Mouse (Mus musculus): ENCODE data around the gene Lrrtm3. TPM values are rescaled to one million over a fixed set of nuclear protein-coding genes. Genes with fewer than 3 reads are reported as not detected.

Lrrtm3 gene
- polyA plus RNA-seq, 1 experiment: 73.6 TPM

DNA sequence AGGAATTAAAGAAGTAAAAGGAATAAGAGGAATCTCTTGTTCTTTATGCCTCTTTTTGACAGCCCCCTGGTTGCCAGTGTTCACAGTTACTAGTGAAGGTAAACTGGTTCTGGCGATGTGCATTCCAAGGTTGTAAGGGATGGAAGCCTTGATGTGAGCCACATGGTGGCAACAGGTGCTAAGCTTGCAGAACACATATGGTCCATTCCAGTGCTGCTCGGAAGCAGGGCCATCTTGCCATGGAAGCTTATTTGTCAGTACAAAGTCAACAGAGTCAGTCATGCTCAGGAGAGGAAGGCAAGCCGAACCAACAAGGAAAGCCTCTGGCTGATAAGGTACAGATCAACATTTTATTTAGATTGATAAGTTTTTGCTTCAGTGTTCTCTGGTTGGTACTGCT, 7.7 kb downstream of the Lrrtm3 start:
- Histone ChIP-seq H3K4me1 (ENCODE audit: control insufficient read depth, insufficient read depth, low read length) (peaks cover 16% of the 10 kb centered on the region; the same call in 1 of the 2 replicates), H3K4me3 (replicated peaks; ENCODE audit: insufficient read depth, low read depth, low read length) (peak overlapping the region; percentile 48), H3K27ac (ENCODE audit: insufficient read depth, low read length) (no peak overlapping the region), H3K27me3 (ENCODE audit: control insufficient read depth, insufficient read depth, low read length) (no peaks in the 10 kb centered on the region)
- TF ChIP-seq CTCF (IDR thresholded peaks at IDR 0.05; ENCODE audit: borderline replicate concordance, insufficient read depth, low read depth, low read length): no peak
- TF ChIP-seq POLR2A (IDR thresholded peaks at IDR 0.05; ENCODE audit: borderline replicate concordance, insufficient read depth, low read length): no peak
- DNase-seq: no peak
- 21% methylated on average over 3 of the region's 3 CpGs for WGBS

DNA sequence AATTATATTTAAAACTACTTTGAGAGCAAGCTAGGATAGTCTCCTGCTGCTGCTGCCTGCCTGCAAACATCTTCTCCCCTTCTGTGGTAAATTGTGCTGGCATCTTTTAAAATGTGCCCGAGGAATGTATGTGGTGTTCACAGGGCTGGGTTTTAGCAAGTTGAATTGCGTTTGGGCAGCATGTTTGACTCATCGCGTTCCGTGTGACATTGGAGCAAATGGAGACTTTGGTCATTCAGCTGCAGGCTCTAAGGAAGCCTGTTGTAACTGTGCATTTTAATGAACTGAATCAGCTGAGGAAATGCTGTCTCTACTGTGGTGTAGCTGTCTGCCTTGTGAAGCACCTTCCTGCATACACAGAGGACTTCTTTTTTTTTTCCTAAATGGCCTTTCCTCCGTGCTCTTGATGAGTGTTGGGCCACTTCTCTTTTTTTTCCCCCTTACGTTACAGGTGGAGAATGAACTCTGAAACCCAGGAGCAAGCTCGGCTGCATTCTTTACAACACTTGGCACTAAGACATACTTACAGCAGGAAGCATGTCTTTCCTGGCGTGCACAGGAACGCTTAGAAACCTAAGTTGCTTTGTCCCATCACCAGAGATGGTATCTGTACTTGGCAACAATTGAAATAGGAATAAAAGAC, 13.5 kb downstream of the Lrrtm3 start:
- 11% methylated on average over 10 of the region's 10 CpGs for WGBS

GRCm38 (mm10) chr10:64075944-64076343, 14.1 kb downstream of the Lrrtm3 start:
- no peak overlapping the region for H3K27ac ChIP-seq (ENCODE audit: insufficient read depth, low read length)
- 11% methylated on average over 5 of the region's 5 CpGs for WGBS

More for the DNA sequence above, 13.5 kb downstream of the Lrrtm3 start:
- peaks cover 31% of the 10 kb centered on the region for H3K4me1 ChIP-seq (ENCODE audit: control insufficient read depth, insufficient read depth, low read length)
- TF ChIP-seq POLR2A (IDR thresholded peaks at IDR 0.05; ENCODE audit: borderline replicate concordance, insufficient read depth, low read length): no peak
- no peak for TF ChIP-seq CTCF (IDR thresholded peaks at IDR 0.05; ENCODE audit: borderline replicate concordance, insufficient read depth, low read depth, low read length)
- no peak overlapping the region for H3K4me3 ChIP-seq (replicated peaks; ENCODE audit: insufficient read depth, low read depth, low read length)
- no peak for DNase-seq
- H3K27me3 ChIP-seq (ENCODE audit: control insufficient read depth, insufficient read depth, low read length): no peaks in the 10 kb centered on the region
- H3K27ac ChIP-seq (ENCODE audit: insufficient read depth, low read length): no peak overlapping the region

GRCm38 (mm10) chr10:64063704-64064103, 26.4 kb downstream of the Lrrtm3 start:
- Histone ChIP-seq H3K4me3 (replicated peaks; ENCODE audit: insufficient read depth, low read depth, low read length) (no peak overlapping the region), H3K4me1 (ENCODE audit: control insufficient read depth, insufficient read depth, low read length) (peaks cover 26% of the 10 kb centered on the region), H3K27ac (ENCODE audit: insufficient read depth, low read length) (no peak overlapping the region), H3K27me3 (ENCODE audit: control insufficient read depth, insufficient read depth, low read length) (no peaks in the 10 kb centered on the region)
- TF ChIP-seq CTCF (IDR thresholded peaks at IDR 0.05; ENCODE audit: borderline replicate concordance, insufficient read depth, low read depth, low read length): no peak
- no peak for TF ChIP-seq POLR2A (IDR thresholded peaks at IDR 0.05; ENCODE audit: borderline replicate concordance, insufficient read depth, low read length)
- WGBS: 62% methylated on average over 9 of the region's 9 CpGs
- DNase-seq: no peak

More at GRCm38 (mm10) chr10:64075944-64076343, 14.1 kb downstream of the Lrrtm3 start:
- no peak for TF ChIP-seq CTCF (IDR thresholded peaks at IDR 0.05; ENCODE audit: borderline replicate concordance, insufficient read depth, low read depth, low read length)
- no peak for TF ChIP-seq POLR2A (IDR thresholded peaks at IDR 0.05; ENCODE audit: borderline replicate concordance, insufficient read depth, low read length)
- Histone ChIP-seq H3K4me3 (replicated peaks; ENCODE audit: insufficient read depth, low read depth, low read length) (peak overlapping the region; percentile 26), H3K27me3 (ENCODE audit: control insufficient read depth, insufficient read depth, low read length) (no peaks in the 10 kb centered on the region), H3K4me1 (ENCODE audit: control insufficient read depth, insufficient read depth, low read length) (peaks cover 27% of the 10 kb centered on the region)
- DNase-seq: peak; percentile 64 to 70

DNA sequence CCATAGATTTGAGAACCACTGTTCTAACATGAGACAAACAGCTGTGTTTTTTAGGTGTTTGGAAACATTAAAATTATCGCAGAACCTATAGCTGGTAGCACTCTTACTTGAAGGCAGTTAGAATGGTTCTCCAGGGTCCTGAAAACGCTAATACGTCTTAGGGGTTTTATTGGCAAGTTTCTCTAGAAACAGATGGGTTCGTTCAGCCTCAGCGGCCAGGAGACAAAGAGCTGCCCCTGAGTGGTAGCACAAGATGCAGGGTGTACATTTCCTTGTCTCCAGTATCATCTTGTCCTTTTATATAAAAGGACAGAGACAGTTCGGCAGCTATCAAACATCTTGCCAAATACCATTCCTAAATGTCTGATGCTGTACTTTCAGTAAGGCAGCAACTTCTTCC, 40.1 kb downstream of the Lrrtm3 start:
- H3K27ac ChIP-seq (ENCODE audit: insufficient read depth, low read length): no peak overlapping the region
- TF ChIP-seq CTCF (IDR thresholded peaks at IDR 0.05; ENCODE audit: borderline replicate concordance, insufficient read depth, low read depth, low read length) (no peak), POLR2A (IDR thresholded peaks at IDR 0.05; ENCODE audit: borderline replicate concordance, insufficient read depth, low read length) (no peak)

GRCm38 (mm10) chr10:64049151-64049550, 40.9 kb downstream of the Lrrtm3 start:
- DNase-seq: no peak
- H3K27me3 ChIP-seq (ENCODE audit: control insufficient read depth, insufficient read depth, low read length): no peaks in the 10 kb centered on the region
- H3K4me1 ChIP-seq (ENCODE audit: control insufficient read depth, insufficient read depth, low read length): peaks cover 26% of the 10 kb centered on the region
- 38% methylated on average over 6 of the region's 6 CpGs for WGBS
- no peak overlapping the region for H3K4me3 ChIP-seq (replicated peaks; ENCODE audit: insufficient read depth, low read depth, low read length)
- H3K27ac ChIP-seq (ENCODE audit: insufficient read depth, low read length): no peak overlapping the region
- no peak for TF ChIP-seq CTCF (IDR thresholded peaks at IDR 0.05; ENCODE audit: borderline replicate concordance, insufficient read depth, low read depth, low read length)
- TF ChIP-seq POLR2A (IDR thresholded peaks at IDR 0.05; ENCODE audit: borderline replicate concordance, insufficient read depth, low read length): no peak

More for the DNA sequence above, 40.1 kb downstream of the Lrrtm3 start:
- WGBS: 11% methylated on average over 6 of the region's 6 CpGs
- Histone ChIP-seq H3K27me3 (ENCODE audit: control insufficient read depth, insufficient read depth, low read length) (no peaks in the 10 kb centered on the region), H3K4me3 (replicated peaks; ENCODE audit: insufficient read depth, low read depth, low read length) (no peak overlapping the region), H3K4me1 (ENCODE audit: control insufficient read depth, insufficient read depth, low read length) (peaks cover 26% of the 10 kb centered on the region)
- DNase-seq: no peak

- 14% methylated on average over 11 of the region's 11 CpGs for WGBS
- H3K27ac ChIP-seq (ENCODE audit: insufficient read depth, low read length): no peak overlapping the region
- H3K27me3 ChIP-seq (ENCODE audit: control insufficient read depth, insufficient read depth, low read length): no peaks in the 10 kb centered on the region
- H3K4me3 ChIP-seq (replicated peaks; ENCODE audit: insufficient read depth, low read depth, low read length): no peak overlapping the region
- H3K4me1 ChIP-seq (ENCODE audit: control insufficient read depth, insufficient read depth, low read length): peaks cover 26% of the 10 kb centered on the region; the same call in 1 of the 2 replicates
- DNase-seq: peak; percentile 81 to 91
- TF ChIP-seq CTCF (IDR thresholded peaks at IDR 0.05; ENCODE audit: borderline replicate concordance, insufficient read depth, low read depth, low read length): no peak
- TF ChIP-seq POLR2A (IDR thresholded peaks at IDR 0.05; ENCODE audit: borderline replicate concordance, insufficient read depth, low read length): no peak
Measured at GRCm38 (mm10) chr10:64041892-64042291, 48.2 kb downstream of the Lrrtm3 start.

- peak in 1 of 2 experiments; percentile 74 for DNase-seq
- Histone ChIP-seq H3K4me1 (ENCODE audit: control insufficient read depth, insufficient read depth, low read length) (peaks cover 26% of the 10 kb centered on the region; the same call in 1 of the 2 replicates), H3K27ac (ENCODE audit: insufficient read depth, low read length) (no peak overlapping the region), H3K27me3 (ENCODE audit: control insufficient read depth, insufficient read depth, low read length) (no peaks in the 10 kb centered on the region), H3K4me3 (replicated peaks; ENCODE audit: insufficient read depth, low read depth, low read length) (no peak overlapping the region)
- TF ChIP-seq CTCF (IDR thresholded peaks at IDR 0.05; ENCODE audit: borderline replicate concordance, insufficient read depth, low read depth, low read length): no peak
- TF ChIP-seq POLR2A (IDR thresholded peaks at IDR 0.05; ENCODE audit: borderline replicate concordance, insufficient read depth, low read length): no peak
- 12% methylated on average over 7 of the region's 7 CpGs for WGBS
Measured at GRCm38 (mm10) chr10:64041218-64041617, 48.9 kb downstream of the Lrrtm3 start.
